Mouse (Mus musculus): ENCODE measurements around the gene Pkp4.

- no peak for TF ChIP-seq POLR2A (IDR thresholded peaks at IDR 0.05; ENCODE audit: low read depth, low read length)
- no peak for TF ChIP-seq CTCF (IDR thresholded peaks at IDR 0.05; ENCODE audit: borderline replicate concordance, insufficient read depth, low read length)
These were observed 125.6 kb downstream of the Pkp4 start for GRCm38 (mm10) chr2:59286247-59286646.

Data from embryonic fibroblast, embryonic 13.5 days (primary cell).